Mouse (Mus musculus): ENCODE measurements around the gene Pax3.

GRCm38 (mm10) chr1:78187122-78187787 is 9.7 kb downstream of the Pax3 start:
- no peak for TF ChIP-seq CTCF (IDR thresholded peaks at IDR 0.05; ENCODE audit: borderline replicate concordance, insufficient read depth, low read length)
- no peak for TF ChIP-seq POLR2A (IDR thresholded peaks at IDR 0.05; ENCODE audit: low read depth, low read length)
